Mouse (Mus musculus): ENCODE data around the gene Trmt13. TPM values are rescaled to one million over a fixed set of nuclear protein-coding genes. Genes with fewer than 3 reads are reported as not detected.

Trmt13 gene
- total and polyA plus RNA-seq, 3 experiments = 12.0 to 15.5 TPM; not detected in 1

- peak; percentile 73 for TF ChIP-seq POLR2AphosphoS2 (IDR thresholded peaks at IDR 0.05; ENCODE audit: low read length)
- TF ChIP-seq NELFE (IDR thresholded peaks at IDR 0.05; ENCODE audit: low read depth, low read length) = peak; percentile 65
- no peak; the same call in 1 of the 2 replicates for TF ChIP-seq SMC3 (IDR thresholded peaks at IDR 0.05; ENCODE audit: low read depth, low read length)
- peak; percentile 70 for TF ChIP-seq TBP (IDR thresholded peaks at IDR 0.05; ENCODE audit: low read depth, low read length)
- peak; percentile 95 for TF ChIP-seq MXI1 (IDR thresholded peaks at IDR 0.05; ENCODE audit: low read depth, low read length)
These were observed 19.4 kb downstream of the Trmt13 start, which contains the start of gene Sass6 (continued) for GRCm38 (mm10) chr3:116594728-116595602.

- Histone ChIP-seq H3K4me3 (ENCODE audit: control insufficient read depth in 1 of 2, insufficient read depth in 1 of 2, low read depth in 2 of 2, low read length in 2 of 2) (peak overlapping the region; percentile 81 to 95), H3K36me3 (ENCODE audit: control insufficient read depth in 1 of 2, insufficient read depth in 2 of 2, low read length in 2 of 2) (peaks cover 7 to 19% of the 10 kb centered on the region in 2 experiments; a peak in 3 of 4 replicates), H3K9ac (ENCODE audit: control insufficient read depth, low read depth, low read length, poor library complexity, severe bottlenecking) (peak overlapping the region; percentile 90), H3K9me3 (replicated peaks; ENCODE audit: insufficient read depth, low read length) (no peaks in the 10 kb centered on the region), H3K4me1 (ENCODE audit: control insufficient read depth in 1 of 2, insufficient read depth in 2 of 2, low read length in 2 of 2) (peaks cover 5 to 6% of the 10 kb centered on the region in 2 experiments), H3K27ac (ENCODE audit: control insufficient read depth, low read depth, low read length) (peak overlapping the region; percentile 83), H3K79me2 (ENCODE audit: control insufficient read depth, insufficient read depth, low read length, poor library complexity) (peaks cover 24% of the 10 kb centered on the region), H3K27me3 (ENCODE audit: control insufficient read depth in 1 of 2, insufficient read depth in 2 of 2, low read length in 2 of 2) (no peaks in the 10 kb centered on the region)
- no peak for DNase-seq (ENCODE audit: low read depth, low spot score)
- TF ChIP-seq CHD1 (IDR thresholded peaks at IDR 0.05; ENCODE audit: low read depth, low read length) (0 out of 2 replicates have a peak, but pooled peaks have one; percentile 57), NELFE (IDR thresholded peaks at IDR 0.05; ENCODE audit: low read depth, low read length) (no peak), MYB (IDR thresholded peaks at IDR 0.05; ENCODE audit: low read depth, low read length) (no peak), RAD21 (IDR thresholded peaks at IDR 0.05; ENCODE audit: low read depth, low read length) (peak; percentile 34; the same call in 1 of the 2 replicates), POLR2A (IDR thresholded peaks at IDR 0.05; ENCODE audit: control insufficient read depth in 1 of 2, insufficient read depth in 1 of 2, low read depth in 1 of 2, low read length in 2 of 2, poor library complexity in 1 of 2) (peak in 1 of 2 experiments; percentile 40; a peak in 1 of 4 replicates), TBP (IDR thresholded peaks at IDR 0.05; ENCODE audit: low read depth, low read length) (no peak), MAZ (IDR thresholded peaks at IDR 0.05; ENCODE audit: low read depth, low read length) (no peak), SMC3 (IDR thresholded peaks at IDR 0.05; ENCODE audit: low read depth, low read length) (peak; percentile 38), E2F4 (IDR thresholded peaks at IDR 0.05; ENCODE audit: borderline replicate concordance, low read depth, low read length) (no peak), SIN3A (IDR thresholded peaks at IDR 0.05; ENCODE audit: low read length) (no peak; the same call in 1 of the 2 replicates), GATA1 (IDR thresholded peaks at IDR 0.05; ENCODE audit: low read depth, low read length) (no peak), USF2 (IDR thresholded peaks at IDR 0.05; ENCODE audit: borderline replicate concordance in 1 of 2, insufficient read depth in 1 of 2, low read depth in 1 of 2, low read length in 2 of 2) (no peak), HCFC1 (IDR thresholded peaks at IDR 0.05; ENCODE audit: low read depth, low read length) (no peak), BHLHE40 (IDR thresholded peaks at IDR 0.05; ENCODE audit: borderline replicate concordance, low read depth, low read length) (no peak), MXI1 (IDR thresholded peaks at IDR 0.05; ENCODE audit: low read depth, low read length) (no peak), TAL1 (IDR thresholded peaks at IDR 0.05; ENCODE audit: low read length) (no peak), ZNF384 (IDR thresholded peaks at IDR 0.05; ENCODE audit: low read depth, low read length) (no peak), ZKSCAN1 (IDR thresholded peaks at IDR 0.05; ENCODE audit: low read depth, low read length) (no peak), USF1 (IDR thresholded peaks at IDR 0.05; ENCODE audit: low read depth, low read length) (no peak), NRF1 (IDR thresholded peaks at IDR 0.05; ENCODE audit: insufficient read depth, low read depth, low read length, poor library complexity, severe bottlenecking) (no peak), CTCF (IDR thresholded peaks at IDR 0.05 in 2 of 3, conservative IDR thresholded peaks at IDR 0.05 in 1 of 3; ENCODE audit: control insufficient read depth in 1 of 3, insufficient read depth in 1 of 3, low read depth in 2 of 3, low read length in 3 of 3, poor library complexity in 1 of 3, severe bottlenecking in 1 of 3) (peak in 2 of 3 experiments; percentile 15 to 32; a peak in 2 of 6 replicates), ETS1 (IDR thresholded peaks at IDR 0.05; ENCODE audit: low read depth, low read length) (no peak), JUND (IDR thresholded peaks at IDR 0.05; ENCODE audit: low read depth, low read length) (no peak), MAFK (IDR thresholded peaks at IDR 0.05; ENCODE audit: borderline replicate concordance, low read depth, low read length) (no peak), GABPA (IDR thresholded peaks at IDR 0.05; ENCODE audit: low read depth, low read length) (no peak), KAT2A (conservative IDR thresholded peaks at IDR 0.05; ENCODE audit: low read depth, low read length) (no peak), POLR2AphosphoS5 (IDR thresholded peaks at IDR 0.05; ENCODE audit: borderline replicate concordance, low read depth, low read length) (no peak), ZMIZ1 (IDR thresholded peaks at IDR 0.05; ENCODE audit: low read depth, low read length) (no peak), CHD2 (IDR thresholded peaks at IDR 0.05; ENCODE audit: low read length) (no peak), ZC3H11A (IDR thresholded peaks at IDR 0.05; ENCODE audit: low read depth, low read length) (no peak; the same call in 1 of the 2 replicates)
These were observed 20.2 kb downstream of the Trmt13 start for GRCm38 (mm10) chr3:116594076-116594727.

All from MEL (cell line).